Mouse (Mus musculus): ENCODE measurements around the gene Naa38. TPM values are rescaled to one million over a fixed set of nuclear protein-coding genes. Genes with fewer than 3 reads are reported as not detected.
"Not testable (repeated sequence)": the region's sequence is repeated elsewhere in the genome, so short reads cannot be mapped to it uniquely, and the experiment has no call there.

Naa38 gene
- polyA plus RNA-seq, 1 experiment, result 77.9 TPM

GRCm38 (mm10) chr11:69389531-69390399 lies 5.5 kb upstream of the Naa38 start:
- Histone ChIP-seq H3K4me3 (ENCODE audit: low read depth, low read length) (no peak overlapping the region), H3K27ac (ENCODE audit: insufficient read depth, low read length) (no peak overlapping the region)

GRCm38 (mm10) chr11:69390400-69391034 lies 4.8 kb upstream of the Naa38 start:
- H3K9ac ChIP-seq (ENCODE audit: low read depth, poor library complexity, severe bottlenecking), result no peak overlapping the region
- H3K36me3 ChIP-seq (ENCODE audit: control insufficient read depth, insufficient read depth, low read length, poor library complexity, severe bottlenecking), result no peaks in the 10 kb centered on the region
- no peak for TF ChIP-seq EP300 (IDR thresholded peaks at IDR 0.05; ENCODE audit: insufficient read depth, low read depth, low read length)
- TF ChIP-seq CTCF (IDR thresholded peaks at IDR 0.05; ENCODE audit: low read depth, low read length), result peak; percentile 29
- H3K4me1 ChIP-seq (ENCODE audit: control insufficient read depth, insufficient read depth, low read length), result no peaks in the 10 kb centered on the region
- H3K9me3 ChIP-seq (replicated peaks; ENCODE audit: control insufficient read depth, insufficient read depth, low read length, poor library complexity, severe bottlenecking), result no peaks in the 10 kb centered on the region
- H3K27me3 ChIP-seq (ENCODE audit: control insufficient read depth, insufficient read depth, low read length, poor library complexity, severe bottlenecking), result no peaks in the 10 kb centered on the region
- H3K4me3 ChIP-seq (ENCODE audit: low read depth, low read length), result no peak overlapping the region
- no peak overlapping the region for H3K27ac ChIP-seq (ENCODE audit: insufficient read depth, low read length)

More at GRCm38 (mm10) chr11:69389531-69390399, 5.5 kb upstream of the Naa38 start:
- Histone ChIP-seq H3K36me3 (ENCODE audit: control insufficient read depth, insufficient read depth, low read length, poor library complexity, severe bottlenecking) (no peaks in the 10 kb centered on the region), H3K9ac (ENCODE audit: low read depth, poor library complexity, severe bottlenecking) (no peak overlapping the region), H3K9me3 (replicated peaks; ENCODE audit: control insufficient read depth, insufficient read depth, low read length, poor library complexity, severe bottlenecking) (no peaks in the 10 kb centered on the region), H3K27me3 (ENCODE audit: control insufficient read depth, insufficient read depth, low read length, poor library complexity, severe bottlenecking) (no peaks in the 10 kb centered on the region), H3K4me1 (ENCODE audit: control insufficient read depth, insufficient read depth, low read length) (no peaks in the 10 kb centered on the region)
- TF ChIP-seq POLR2A (IDR thresholded peaks at IDR 0.05; ENCODE audit: insufficient read depth, low read length), result no peak
- no peak for TF ChIP-seq EP300 (IDR thresholded peaks at IDR 0.05; ENCODE audit: insufficient read depth, low read depth, low read length)
- TF ChIP-seq CTCF (IDR thresholded peaks at IDR 0.05; ENCODE audit: low read depth, low read length), result no peak

GRCm38 (mm10) chr11:69394591-69395167 lies 608 bp upstream of the Naa38 start:
- not testable (repeated sequence) for H3K9me3 ChIP-seq (replicated peaks; ENCODE audit: control insufficient read depth, insufficient read depth, low read length, poor library complexity, severe bottlenecking); H3K36me3 ChIP-seq (ENCODE audit: control insufficient read depth, insufficient read depth, low read length, poor library complexity, severe bottlenecking); H3K4me1 ChIP-seq (ENCODE audit: control insufficient read depth, insufficient read depth, low read length); H3K27me3 ChIP-seq (ENCODE audit: control insufficient read depth, insufficient read depth, low read length, poor library complexity, severe bottlenecking)
- Histone ChIP-seq H3K4me3 (ENCODE audit: low read depth, low read length) (peak overlapping the region; percentile 96), H3K27ac (ENCODE audit: insufficient read depth, low read length) (peak overlapping the region; percentile 3; the same call in 1 of the 2 replicates), H3K9ac (ENCODE audit: low read depth, poor library complexity, severe bottlenecking) (peak overlapping the region; percentile 65)

DNA sequence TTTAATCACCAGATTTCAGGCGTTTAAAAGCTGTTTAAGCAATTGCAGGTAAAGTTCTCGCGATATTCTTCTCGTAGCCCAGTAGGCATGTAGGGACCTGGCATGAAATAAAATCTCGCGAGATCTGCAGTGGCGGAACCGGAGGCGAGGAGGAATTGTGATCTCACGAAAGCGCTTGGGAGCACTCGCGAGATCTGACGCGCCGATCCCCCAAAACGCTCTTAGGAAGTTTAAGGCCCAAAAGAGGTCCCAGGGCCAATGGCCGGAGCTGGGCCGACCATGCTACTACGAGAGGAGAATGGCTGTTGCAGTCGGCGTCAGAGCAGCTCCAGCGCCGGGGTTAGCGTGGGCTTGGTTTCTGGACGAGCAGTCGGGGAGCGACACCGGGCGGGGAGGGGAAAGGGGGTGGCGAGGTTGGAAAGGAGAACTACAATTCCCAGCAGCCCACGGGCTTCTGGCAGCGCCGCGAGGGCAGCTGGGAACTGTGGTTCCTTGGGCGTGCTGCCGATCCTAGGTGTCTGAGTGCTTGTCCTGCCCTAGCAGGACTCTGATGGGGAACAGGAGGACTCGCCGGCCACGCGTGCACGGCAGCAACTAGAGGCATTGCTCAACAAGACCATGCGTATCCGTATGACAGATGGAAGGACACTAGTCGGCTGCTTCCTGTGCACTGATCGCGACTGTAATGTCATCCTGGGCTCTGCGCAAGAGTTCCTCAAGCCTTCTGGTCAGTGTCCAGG lies 517 bp downstream of the Naa38 start:
- no peaks in the 10 kb centered on the region for H3K9me3 ChIP-seq (replicated peaks; ENCODE audit: control insufficient read depth, insufficient read depth, low read length, poor library complexity, severe bottlenecking)
- peak overlapping the region; percentile 65 for H3K9ac ChIP-seq (ENCODE audit: low read depth, poor library complexity, severe bottlenecking)
- no peaks in the 10 kb centered on the region for H3K36me3 ChIP-seq (ENCODE audit: control insufficient read depth, insufficient read depth, low read length, poor library complexity, severe bottlenecking)
- no peak for TF ChIP-seq POLR2A (IDR thresholded peaks at IDR 0.05; ENCODE audit: insufficient read depth, low read length)
- TF ChIP-seq EP300 (IDR thresholded peaks at IDR 0.05; ENCODE audit: insufficient read depth, low read depth, low read length), result no peak
- TF ChIP-seq CTCF (IDR thresholded peaks at IDR 0.05; ENCODE audit: low read depth, low read length), result no peak
- H3K4me1 ChIP-seq (ENCODE audit: control insufficient read depth, insufficient read depth, low read length), result no peaks in the 10 kb centered on the region
- H3K4me3 ChIP-seq (ENCODE audit: low read depth, low read length), result peak overlapping the region; percentile 65
- H3K27ac ChIP-seq (ENCODE audit: insufficient read depth, low read length), result peak overlapping the region; percentile 59
- H3K27me3 ChIP-seq (ENCODE audit: control insufficient read depth, insufficient read depth, low read length, poor library complexity, severe bottlenecking), result no peaks in the 10 kb centered on the region

- Histone ChIP-seq H3K36me3 (ENCODE audit: control insufficient read depth, insufficient read depth, low read length, poor library complexity, severe bottlenecking) (no peaks in the 10 kb centered on the region), H3K4me1 (ENCODE audit: control insufficient read depth, insufficient read depth, low read length) (no peaks in the 10 kb centered on the region)
These were observed 1.5 kb downstream of the Naa38 start for GRCm38 (mm10) chr11:69396772-69397171.

More at GRCm38 (mm10) chr11:69396772-69397171, 1.5 kb downstream of the Naa38 start:
- TF ChIP-seq EP300 (IDR thresholded peaks at IDR 0.05; ENCODE audit: insufficient read depth, low read depth, low read length), result no peak
- no peak for TF ChIP-seq POLR2A (IDR thresholded peaks at IDR 0.05; ENCODE audit: insufficient read depth, low read length)
- H3K27me3 ChIP-seq (ENCODE audit: control insufficient read depth, insufficient read depth, low read length, poor library complexity, severe bottlenecking), result no peaks in the 10 kb centered on the region
- H3K4me3 ChIP-seq (ENCODE audit: low read depth, low read length), result peak overlapping the region; percentile 65
- H3K9ac ChIP-seq (ENCODE audit: low read depth, poor library complexity, severe bottlenecking), result peak overlapping the region; percentile 65
- no peaks in the 10 kb centered on the region for H3K9me3 ChIP-seq (replicated peaks; ENCODE audit: control insufficient read depth, insufficient read depth, low read length, poor library complexity, severe bottlenecking)
- H3K27ac ChIP-seq (ENCODE audit: insufficient read depth, low read length), result no peak overlapping the region
